Mouse (Mus musculus) myocyte (in vitro differentiated cells): ENCODE data around the gene Lbp. TPM values are rescaled to one million over a fixed set of nuclear protein-coding genes. Genes with fewer than 3 reads are reported as not detected.

Source experiments
- H3K27me3 ChIP-seq: one replicate; pipeline ENCODE4 v1.6.1; 2011; ENCODE audit not compliant: control insufficient read depth, insufficient read depth, insufficient read length
- H3K36me3 ChIP-seq: one replicate; pipeline ENCODE4 v1.6.1; 2011; ENCODE audit not compliant: control insufficient read depth, insufficient read depth
- H3K4me2 ChIP-seq: one replicate; pipeline ENCODE4 v1.6.1; 2011; ENCODE audit warnings: low read depth, control low read depth
- H3K4me3 ChIP-seq: one replicate; pipeline ENCODE4 v1.5.1; 2011; ENCODE audit warnings: mild to moderate bottlenecking, control low read depth, moderate library complexity
- H3K79me2 ChIP-seq: one replicate; pipeline ENCODE4 v1.6.1; 2011; ENCODE audit not compliant: control insufficient read depth, insufficient read depth
- H3ac ChIP-seq: one replicate; pipeline ENCODE4 v1.6.1; 2011; ENCODE audit not compliant: control insufficient read depth, insufficient read length
- CEBPB ChIP-seq: IDR thresholded peaks from 2 replicates; pipeline ENCODE4 v1.6.1; 2011; ENCODE audit warnings: mild to moderate bottlenecking, moderate library complexity; ENCODE audit not compliant: poor library complexity, insufficient read depth, severe bottlenecking
- E2F4 ChIP-seq: IDR thresholded peaks from one replicate; pipeline ENCODE4 v1.6.1; 2011; ENCODE audit warnings: mild to moderate bottlenecking, control low read depth, moderate library complexity; ENCODE audit not compliant: insufficient read depth
- MAX ChIP-seq: IDR thresholded peaks from one replicate; pipeline ENCODE4 v1.6.1; 2011; ENCODE audit warnings: low read depth, mild to moderate bottlenecking, control low read depth
- MYOD1 ChIP-seq, 3 experiments: IDR thresholded peaks; one replicate each; pipeline ENCODE4 v1.6.1; 2011; ENCODE audit warnings: control low read depth in 2 of 3, low read depth in 2 of 3, mild to moderate bottlenecking in 2 of 3, moderate library complexity in 1 of 3; ENCODE audit not compliant: insufficient read length in 2 of 3, control insufficient read depth in 1 of 3
- MYOG ChIP-seq, 3 experiments: IDR thresholded peaks; one replicate each; pipeline ENCODE4 v1.6.1; 2011; ENCODE audit warnings: control low read depth in 2 of 3, low read depth in 2 of 3, mild to moderate bottlenecking in 2 of 3; ENCODE audit not compliant: insufficient read length in 2 of 3, control insufficient read depth in 1 of 3, insufficient read depth in 1 of 3
- POLR2A ChIP-seq: IDR thresholded peaks from one replicate; pipeline ENCODE4 v1.6.1; 2011; ENCODE audit warnings: low read depth, mild to moderate bottlenecking, control low read depth, moderate library complexity; ENCODE audit not compliant: insufficient read length
- POLR2AphosphoS2 ChIP-seq: IDR thresholded peaks from one replicate; pipeline ENCODE4 v1.6.1; 2011; ENCODE audit warnings: low read depth, control low read depth; ENCODE audit not compliant: insufficient read length
- REST ChIP-seq: IDR thresholded peaks from one replicate; pipeline ENCODE4 v1.6.1; 2011; ENCODE audit warnings: mild to moderate bottlenecking, control low read depth, moderate library complexity; ENCODE audit not compliant: insufficient read depth, insufficient read length
- SRF ChIP-seq: IDR thresholded peaks from one replicate; pipeline ENCODE4 v1.6.1; 2011; ENCODE audit warnings: low read depth; ENCODE audit not compliant: control insufficient read depth, insufficient read length
- TCF12 ChIP-seq: IDR thresholded peaks from one replicate; pipeline ENCODE4 v1.6.1; 2011; ENCODE audit warnings: mild to moderate bottlenecking, control low read depth; ENCODE audit not compliant: poor library complexity, insufficient read depth, severe bottlenecking
- TCF3 ChIP-seq: IDR thresholded peaks from one replicate; pipeline ENCODE4 v1.6.1; 2011; ENCODE audit warnings: low read depth, control low read depth; ENCODE audit not compliant: insufficient read length
- USF1 ChIP-seq: IDR thresholded peaks from one replicate; pipeline ENCODE4 v1.6.1; 2011; ENCODE audit warnings: low read depth, mild to moderate bottlenecking, control low read depth, moderate library complexity
- polyA plus RNA-seq: library from polyadenylated mRNA; unstranded; fragments of >200 nt; fragmentation: generic; extraction: Trizol; gene quantifications from one replicate; pipeline ENCODE4 v1.2.1, GENCODE M21; 2012; ENCODE audit warnings: missing spikeins

The Lbp gene
- polyA plus RNA-seq, 1 experiment, result 0.11 TPM

GRCm38 (mm10) chr2:158337698-158338097 is 31.4 kb downstream of the Lbp start:
- no peak for TF ChIP-seq USF1
- no peak for TF ChIP-seq SRF
- no peak for TF ChIP-seq E2F4
- no peak for TF ChIP-seq MYOG (IDR thresholded peaks at IDR 0.05; ENCODE audit: control insufficient read depth in 1 of 3, insufficient read depth in 1 of 3, insufficient read length in 2 of 3, low read depth in 2 of 3)
- TF ChIP-seq POLR2A, result no peak
- no peak for TF ChIP-seq MAX
- no peak for TF ChIP-seq REST
- TF ChIP-seq CEBPB, result no peak
- no peak for TF ChIP-seq POLR2AphosphoS2
- no peak for TF ChIP-seq MYOD1 (IDR thresholded peaks at IDR 0.05; ENCODE audit: control insufficient read depth in 1 of 3, insufficient read length in 2 of 3, low read depth in 2 of 3)
- no peak overlapping the region for H3K4me2 ChIP-seq
- no peak overlapping the region for H3ac ChIP-seq
- H3K36me3 ChIP-seq, result no peaks in the 10 kb centered on the region
- peaks cover 58% of the 10 kb centered on the region for H3K27me3 ChIP-seq
- H3K4me3 ChIP-seq, result no peak overlapping the region
- H3K79me2 ChIP-seq, result no peaks in the 10 kb centered on the region

GRCm38 (mm10) chr2:158339948-158340564 is 33.8 kb downstream of the Lbp start:
- TF ChIP-seq MYOD1 (IDR thresholded peaks at IDR 0.05; ENCODE audit: control insufficient read depth in 1 of 3, insufficient read length in 2 of 3, low read depth in 2 of 3), result no peak
- no peaks in the 10 kb centered on the region for H3K36me3 ChIP-seq
- peaks cover 56% of the 10 kb centered on the region for H3K27me3 ChIP-seq
- no peak overlapping the region for H3K4me3 ChIP-seq
- no peak overlapping the region for H3ac ChIP-seq
- no peaks in the 10 kb centered on the region for H3K79me2 ChIP-seq
- H3K4me2 ChIP-seq, result no peak overlapping the region

- no peak overlapping the region for H3ac ChIP-seq
- H3K36me3 ChIP-seq, result no peaks in the 10 kb centered on the region
- no peaks in the 10 kb centered on the region for H3K79me2 ChIP-seq
- H3K4me3 ChIP-seq, result no peak overlapping the region
- no peak overlapping the region for H3K4me2 ChIP-seq
- peaks cover 43% of the 10 kb centered on the region for H3K27me3 ChIP-seq
- TF ChIP-seq E2F4 (no peak), TCF12 (no peak), POLR2AphosphoS2 (no peak), MAX (no peak)
Observed at GRCm38 (mm10) chr2:158341324-158341723, 35.0 kb downstream of the Lbp start.

GRCm38 (mm10) chr2:158343495-158343894 is 37.2 kb downstream of the Lbp start:
- Histone ChIP-seq H3ac (no peak overlapping the region), H3K27me3 (peaks cover 25% of the 10 kb centered on the region), H3K79me2 (no peaks in the 10 kb centered on the region), H3K36me3 (no peaks in the 10 kb centered on the region), H3K4me3 (no peak overlapping the region), H3K4me2 (no peak overlapping the region)
- no peak for TF ChIP-seq E2F4
- TF ChIP-seq SRF, result no peak
- TF ChIP-seq TCF3, result no peak
- no peak for TF ChIP-seq TCF12
- TF ChIP-seq CEBPB, result no peak
- TF ChIP-seq MAX, result no peak
- no peak for TF ChIP-seq REST
- TF ChIP-seq USF1, result no peak
- no peak for TF ChIP-seq POLR2AphosphoS2

- Histone ChIP-seq H3K27me3 (peaks cover 16% of the 10 kb centered on the region), H3ac (no peak overlapping the region), H3K36me3 (no peaks in the 10 kb centered on the region), H3K79me2 (no peaks in the 10 kb centered on the region), H3K4me3 (no peak overlapping the region), H3K4me2 (no peak overlapping the region)
- TF ChIP-seq TCF12 (no peak), POLR2A (no peak)
Observed at GRCm38 (mm10) chr2:158346467-158346866, 40.2 kb downstream of the Lbp start.

GRCm38 (mm10) chr2:158347868-158348267 is 41.6 kb downstream of the Lbp start:
- Histone ChIP-seq H3K4me3 (no peak overlapping the region), H3K36me3 (peaks cover under 1% of the 10 kb centered on the region), H3K79me2 (no peaks in the 10 kb centered on the region), H3ac (no peak overlapping the region), H3K27me3 (peaks cover 7% of the 10 kb centered on the region), H3K4me2 (peak overlapping the region; percentile 65)
- TF ChIP-seq SRF (no peak), CEBPB (peak; percentile 65; the same call in 1 of the 2 replicates)
